Mouse (Mus musculus) E14TG2a.4 (cell line): ENCODE measurements around the gene Uqcc2.

Source experiments
- H3K27me3 ChIP-seq: 2 replicates; pipeline ENCODE4 v1.6.1; 2014; ENCODE audit warnings: low read length, control low read depth; ENCODE audit not compliant: insufficient read depth
- H3K36me3 ChIP-seq: 2 replicates; pipeline ENCODE4 v1.6.1; 2014; ENCODE audit warnings: low read length, control low read depth; ENCODE audit not compliant: insufficient read depth
- H3K4me1 ChIP-seq: replicated peaks from 2 replicates; pipeline ENCODE4 v1.6.1; 2014; ENCODE audit warnings: low read depth, low read length, control low read depth
- H3K4me3 ChIP-seq: replicated peaks from 2 replicates; pipeline ENCODE4 v1.5.1; 2014; ENCODE audit warnings: mild to moderate bottlenecking, low read length
- H3K9me3 ChIP-seq: 2 replicates; pipeline ENCODE4 v1.6.1; 2014; ENCODE audit warnings: low read length, control low read depth
- CTCF ChIP-seq: conservative IDR thresholded peaks from 2 replicates; pipeline ENCODE4 v1.5.1; 2014; ENCODE audit warnings: low read length
- NANOG ChIP-seq: IDR thresholded peaks from 2 replicates; pipeline ENCODE4 v1.6.1; 2014; ENCODE audit warnings: borderline replicate concordance, low read length, mixed read lengths
- POU5F1 ChIP-seq: IDR thresholded peaks from 2 replicates; pipeline ENCODE4 v1.6.1; 2014; ENCODE audit warnings: low read length, borderline replicate concordance

Uqcc2 gene

GRCm38 (mm10) chr17:27087426-27087825 lies 46.3 kb downstream of the Uqcc2 start:
- H3K4me1 ChIP-seq = peaks cover 80% of the 10 kb centered on the region
- TF ChIP-seq POU5F1 (no peak), NANOG (no peak), CTCF (peak; percentile 57)
- H3K36me3 ChIP-seq = peaks cover 84% of the 10 kb centered on the region
- no peaks in the 10 kb centered on the region for H3K27me3 ChIP-seq
- peak overlapping the region; percentile 75 for H3K4me3 ChIP-seq
- H3K9me3 ChIP-seq = no peaks in the 10 kb centered on the region

GRCm38 (mm10) chr17:27085676-27086075 lies 48.0 kb downstream of the Uqcc2 start:
- Histone ChIP-seq H3K4me1 (peaks cover 83% of the 10 kb centered on the region), H3K9me3 (no peaks in the 10 kb centered on the region), H3K27me3 (no peaks in the 10 kb centered on the region), H3K4me3 (no peak overlapping the region), H3K36me3 (peaks cover 71% of the 10 kb centered on the region)
- TF ChIP-seq CTCF = peak; percentile 99
- TF ChIP-seq POU5F1 = no peak

DNA sequence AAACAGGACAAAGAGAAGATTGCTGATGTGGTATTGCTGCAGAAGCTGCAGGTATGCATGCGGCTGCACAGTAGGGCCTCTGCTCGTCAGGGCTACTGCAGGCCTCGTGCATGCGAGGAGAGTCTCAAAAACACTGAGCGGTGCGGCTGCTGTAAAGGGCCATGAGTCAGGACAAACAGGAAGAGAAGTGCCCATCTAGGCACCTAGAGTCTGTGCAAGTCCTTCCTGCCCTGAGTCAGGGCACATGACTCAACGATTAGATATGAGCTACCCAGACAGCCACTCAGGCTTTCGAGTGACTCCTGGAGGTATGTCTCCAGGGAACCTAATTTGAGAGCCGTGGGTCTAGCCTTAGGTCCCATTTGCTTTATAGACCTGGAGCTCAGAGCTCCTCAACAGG lies 50.1 kb downstream of the Uqcc2 start:
- TF ChIP-seq POU5F1 (no peak), NANOG (no peak), CTCF (no peak)
- Histone ChIP-seq H3K9me3 (no peaks in the 10 kb centered on the region), H3K36me3 (peaks cover 62% of the 10 kb centered on the region), H3K4me1 (peaks cover 84% of the 10 kb centered on the region), H3K27me3 (no peaks in the 10 kb centered on the region), H3K4me3 (no peak overlapping the region)

- Histone ChIP-seq H3K4me3 (no peak overlapping the region), H3K36me3 (peaks cover 54% of the 10 kb centered on the region), H3K4me1 (peaks cover 84% of the 10 kb centered on the region), H3K9me3 (no peaks in the 10 kb centered on the region), H3K27me3 (no peaks in the 10 kb centered on the region)
- TF ChIP-seq CTCF (no peak), NANOG (no peak), POU5F1 (no peak)
Measured at GRCm38 (mm10) chr17:27082796-27083195, 50.9 kb downstream of the Uqcc2 start.

GRCm38 (mm10) chr17:27081868-27082267 lies 51.8 kb downstream of the Uqcc2 start:
- Histone ChIP-seq H3K9me3 (no peaks in the 10 kb centered on the region), H3K4me3 (no peak overlapping the region), H3K36me3 (peaks cover 51% of the 10 kb centered on the region), H3K27me3 (no peaks in the 10 kb centered on the region), H3K4me1 (peaks cover 84% of the 10 kb centered on the region)
- TF ChIP-seq POU5F1 (no peak), CTCF (no peak), NANOG (no peak)

DNA sequence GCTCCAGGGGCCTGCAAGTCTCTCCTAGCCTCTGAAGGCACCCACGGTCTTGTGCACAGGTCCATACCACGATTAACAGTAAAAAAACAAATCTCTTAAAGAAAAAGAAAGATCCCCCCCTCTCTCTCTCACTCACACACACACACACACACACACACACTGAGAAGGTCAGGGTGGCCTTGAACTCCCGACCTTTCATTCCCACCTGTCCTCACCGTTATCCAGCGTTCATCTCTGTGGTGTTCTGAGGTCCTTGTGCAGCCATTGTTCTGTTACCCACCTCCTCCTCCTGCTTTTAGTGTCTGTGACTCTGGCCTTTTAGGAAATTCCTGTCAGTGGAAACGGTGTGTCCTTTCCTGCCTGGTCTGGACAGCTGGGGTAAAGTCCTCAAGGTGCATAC lies 55.2 kb downstream of the Uqcc2 start:
- Histone ChIP-seq H3K4me1 (peaks cover 81% of the 10 kb centered on the region), H3K27me3 (no peaks in the 10 kb centered on the region), H3K36me3 (peaks cover 60% of the 10 kb centered on the region), H3K9me3 (no peaks in the 10 kb centered on the region), H3K4me3 (0 out of 2 replicates have a peak overlapping the region, but pooled peaks have one; percentile 10)
- no peak for TF ChIP-seq NANOG
- TF ChIP-seq CTCF = no peak
- TF ChIP-seq POU5F1 = no peak

GRCm38 (mm10) chr17:27077920-27078319 lies 55.8 kb downstream of the Uqcc2 start:
- Histone ChIP-seq H3K27me3 (no peaks in the 10 kb centered on the region), H3K36me3 (peaks cover 61% of the 10 kb centered on the region), H3K4me3 (no peak overlapping the region), H3K9me3 (no peaks in the 10 kb centered on the region), H3K4me1 (peaks cover 82% of the 10 kb centered on the region)
- TF ChIP-seq CTCF (peak; percentile 94), NANOG (no peak)

DNA sequence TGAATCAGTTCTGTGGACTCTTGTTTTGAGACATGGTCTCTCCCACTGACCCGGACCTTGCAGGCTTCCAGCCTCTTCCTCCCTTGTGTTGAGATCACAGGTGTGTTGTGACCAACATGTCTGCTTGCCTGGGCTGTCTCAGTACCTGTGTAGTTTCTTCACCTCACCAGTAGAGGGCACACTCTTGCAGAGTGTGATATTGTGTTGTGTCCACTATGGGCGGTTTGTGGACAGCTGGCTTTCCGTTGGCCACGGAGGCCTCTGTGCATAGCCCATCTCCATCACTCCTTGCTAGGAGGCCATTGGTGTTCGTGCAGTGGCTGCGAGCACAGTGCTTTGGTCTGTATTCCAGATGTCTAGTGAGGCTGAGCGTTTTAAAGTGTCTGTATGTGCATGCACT lies 56.6 kb downstream of the Uqcc2 start:
- H3K27me3 ChIP-seq = no peaks in the 10 kb centered on the region
- no peak overlapping the region for H3K4me3 ChIP-seq
- peak; percentile 82 for TF ChIP-seq CTCF
- TF ChIP-seq POU5F1 = no peak
- TF ChIP-seq NANOG = no peak
- peaks cover 84% of the 10 kb centered on the region for H3K4me1 ChIP-seq
- H3K9me3 ChIP-seq = no peaks in the 10 kb centered on the region
- peaks cover 59% of the 10 kb centered on the region for H3K36me3 ChIP-seq
